Comparison of ENCODE assay signal across 8 mouse cellular contexts in the genomic region with DNA sequence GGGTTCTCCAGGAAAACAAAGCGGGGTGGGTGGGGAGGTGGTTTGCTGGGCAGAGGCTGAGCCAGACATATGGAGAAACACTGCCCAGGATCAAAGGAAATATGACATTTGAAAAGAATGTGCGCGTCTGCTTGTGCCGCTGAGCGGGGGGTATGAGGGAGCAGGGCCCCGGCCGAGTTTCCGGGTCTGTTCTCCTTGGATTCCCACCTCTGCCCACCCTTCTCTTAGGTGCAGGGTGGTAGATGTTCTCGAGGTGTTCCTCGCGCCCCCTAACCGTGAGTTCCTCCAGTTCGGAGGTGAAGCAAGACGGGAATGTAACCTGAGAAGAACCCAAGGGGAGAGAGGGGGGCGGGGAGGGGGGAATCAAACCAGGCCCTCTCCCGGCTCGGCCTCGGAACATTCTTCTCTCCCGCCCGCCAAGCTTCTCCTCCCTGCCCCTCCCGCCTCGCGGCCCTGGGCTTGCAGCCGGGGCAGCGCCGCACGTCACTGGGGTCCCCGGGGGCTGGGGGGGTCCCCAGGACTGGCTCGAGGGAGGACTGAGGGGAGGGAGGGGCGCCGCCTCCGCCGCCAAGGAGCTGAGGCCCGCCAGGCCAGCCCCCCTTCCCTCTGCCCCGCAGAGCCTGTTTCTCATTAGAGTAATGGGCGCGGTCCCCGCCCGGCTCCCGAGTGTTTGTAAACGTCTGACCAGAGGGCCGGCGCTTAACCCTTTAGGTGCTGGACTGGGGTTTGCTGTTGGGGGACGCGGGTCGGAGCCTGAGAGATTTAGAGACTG. TPM values are rescaled to one million over a fixed set of nuclear protein-coding genes. Genes with fewer than 3 reads are reported as not detected.
DNase-seq lines count a peak whose midpoint lies in the region; ATAC-seq lines count a peak whose summit lies in the region.

A gene (plus strand): TSS at position 154 of the 772 bp plus-strand sequence.

- H3K4me3 ChIP-seq in embryonic facial prominence, embryonic 11.5 days (ENCODE audit: low read depth, low read length) = peak within 1 kb of the TSS; percentile 87
- H3K4me3 ChIP-seq in heart, embryonic 10.5 days = peak within 1 kb of the TSS; percentile 75
- H3K4me3 ChIP-seq in lung, embryonic 15.5 days = peak within 1 kb of the TSS; percentile 71

- peak; percentile 84 for ATAC-seq in embryonic facial prominence, embryonic 11.5 days (replicated peaks; ENCODE audit: insufficient number of reproducible peaks, low FRiP score, low TSS enrichment, low read depth)
- ATAC-seq in lung, embryonic 15.5 days (ENCODE audit: borderline replicate concordance, extremely low read depth, low FRiP score, low TSS enrichment) = peak; percentile 91
- no peak for ATAC-seq in monocyte, adult 5-6 weeks (replicated peaks; ENCODE audit: insufficient number of reproducible peaks, low FRiP score, low TSS enrichment, poor library complexity, severe bottlenecking)

- no peaks in the 10 kb centered on the region for H3K36me3 ChIP-seq in embryonic facial prominence, embryonic 11.5 days (replicated peaks; ENCODE audit: control insufficient read depth, insufficient read depth, low read depth, low read length)
- H3K36me3 ChIP-seq in heart, embryonic 10.5 days = 0 out of 2 replicates have a peak, but pooled peaks cover 2% of the 10 kb centered on the region
- peaks cover 9% of the 10 kb centered on the region; the same call in 1 of the 2 replicates for H3K36me3 ChIP-seq in lung, embryonic 15.5 days

- peak within 1 kb of the TSS; percentile 67 for H3K9ac ChIP-seq in embryonic facial prominence, embryonic 11.5 days (replicated peaks; ENCODE audit: low read length)
- peak within 1 kb of the TSS; percentile 62 for H3K9ac ChIP-seq in lung, embryonic 15.5 days

- peak; percentile 59 for DNase-seq in 416B (ENCODE audit: low read depth)
- peak; percentile 91 for DNase-seq in MN1 (ENCODE audit: low spot score)
- peak; percentile 99 for DNase-seq in embryonic facial prominence, embryonic 11.5 days (ENCODE audit: low spot score)
- peak; percentile 94 for DNase-seq in heart, embryonic 10.5 days (ENCODE audit: low spot score)
- peak; percentile 62 for DNase-seq in kidney, adult 9 months
- DNase-seq in retina, postnatal 1 day = peak; percentile 93

- peak within 1 kb of the TSS; percentile 99 for H3K27ac ChIP-seq in embryonic facial prominence, embryonic 11.5 days (replicated peaks; ENCODE audit: low read depth, low read length)
- peak within 1 kb of the TSS; percentile 94 for H3K27ac ChIP-seq in heart, embryonic 10.5 days
- peak within 1 kb of the TSS; percentile 99 for H3K27ac ChIP-seq in lung, embryonic 15.5 days

- peak within 1 kb of the TSS; percentile 94 for H3K4me2 ChIP-seq in embryonic facial prominence, embryonic 11.5 days (ENCODE audit: low read depth, low read length)
- peak within 1 kb of the TSS; percentile 79 for H3K4me2 ChIP-seq in lung, embryonic 15.5 days

- no peaks in the 10 kb centered on the region for H3K27me3 ChIP-seq in embryonic facial prominence, embryonic 11.5 days (ENCODE audit: control insufficient read depth, insufficient read depth, low read length)
- H3K27me3 ChIP-seq in heart, embryonic 10.5 days (ENCODE audit: insufficient read depth, poor library complexity, severe bottlenecking) = peaks cover 28% of the 10 kb centered on the region
- no peaks in the 10 kb centered on the region for H3K27me3 ChIP-seq in lung, embryonic 15.5 days

- under 1% methylated on average over 42 of the region's 46 CpGs for WGBS in embryonic facial prominence, embryonic 11.5 days
- under 1% methylated on average over 38 of the region's 46 CpGs for WGBS in heart, embryonic 10.5 days
- WGBS in lung, embryonic 15.5 days = 1% methylated on average over 40 of the region's 46 CpGs

- peaks cover 3% of the 10 kb centered on the region; the same call in 1 of the 2 replicates for H3K4me1 ChIP-seq in embryonic facial prominence, embryonic 11.5 days (ENCODE audit: control insufficient read depth, insufficient read depth, low read length)
- peaks cover 41% of the 10 kb centered on the region for H3K4me1 ChIP-seq in heart, embryonic 10.5 days
- peaks cover 37% of the 10 kb centered on the region for H3K4me1 ChIP-seq in lung, embryonic 15.5 days

- no peaks in the 10 kb centered on the region for H3K9me3 ChIP-seq in embryonic facial prominence, embryonic 11.5 days (replicated peaks; ENCODE audit: control insufficient read depth, low read length)
- no peaks in the 10 kb centered on the region for H3K9me3 ChIP-seq in heart, embryonic 10.5 days
- no peaks in the 10 kb centered on the region for H3K9me3 ChIP-seq in lung, embryonic 15.5 days

RNA-seq across cellular contexts. Expression of the gene that starts here (rescaled TPM):
- 53.7 and 61.6 TPM in 2 replicates for polyA plus RNA-seq in embryonic facial prominence, embryonic 11.5 days (2014; fragmentation: Nextera tagmentation; extraction: Ambion mirVana)
- 15.4 and 35.8 TPM in 2 replicates for polyA plus RNA-seq in heart, embryonic 10.5 days (2016; fragmentation: Nextera tagmentation; extraction: Ambion mirVana)
- 50.9 and 52.7 TPM in 2 replicates for polyA plus RNA-seq in lung, embryonic 15.5 days (2015; fragmentation: Nextera tagmentation; extraction: Ambion mirVana)
- not detected in 3 replicates for total RNA-seq in monocyte, adult 5-6 weeks (2017)
